Mouse (Mus musculus): ENCODE measurements around the gene Hoxd3. TPM values are rescaled to one million over a fixed set of nuclear protein-coding genes. Genes with fewer than 3 reads are reported as not detected.

Gene Hoxd3
- polyA plus RNA-seq, 1 experiment from 2014 or later: not detected

DNA sequence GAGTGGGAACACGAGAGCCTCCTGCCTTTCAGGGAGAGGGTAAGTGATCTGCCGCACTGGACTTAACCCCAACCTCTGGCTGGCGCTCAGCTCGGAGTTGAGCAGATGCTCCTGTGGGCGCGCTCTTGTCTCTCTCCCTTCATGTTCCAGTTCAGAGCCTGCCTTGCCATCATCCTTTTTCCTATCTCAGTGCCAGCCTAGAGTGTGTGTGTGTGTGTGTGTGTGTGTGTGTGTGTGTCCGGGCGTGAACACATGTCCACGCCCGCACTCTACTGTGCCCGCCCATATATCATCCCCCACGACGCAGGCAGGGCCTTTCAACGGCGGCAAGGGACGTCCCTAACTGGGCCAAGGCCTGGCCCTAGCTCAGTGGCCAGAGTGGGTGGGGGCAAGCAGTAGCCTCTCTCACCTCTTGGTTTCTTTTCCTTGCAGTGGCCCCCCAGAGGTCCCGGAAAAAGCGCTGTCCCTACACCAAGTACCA is 28.2 kb upstream of the Hoxd3 start:
- Histone ChIP-seq H3K4me1 (ENCODE audit: control insufficient read depth, insufficient read depth, low read length) (0 out of 2 replicates have a peak, but pooled peaks cover 4% of the 10 kb centered on the region), H3K4me3 (replicated peaks; ENCODE audit: low read depth, low read length) (no peak overlapping the region), H3K36me3 (ENCODE audit: control insufficient read depth, insufficient read depth, low read length) (no peaks in the 10 kb centered on the region), H3K9ac (replicated peaks; ENCODE audit: low read length) (no peak overlapping the region), H3K27ac (replicated peaks; ENCODE audit: low read depth, low read length) (no peak overlapping the region), H3K4me2 (ENCODE audit: low read length) (no peak overlapping the region), H3K27me3 (ENCODE audit: control insufficient read depth, insufficient read depth, low read length) (peaks cover 98% of the 10 kb centered on the region), H3K9me3 (ENCODE audit: control insufficient read depth, low read length) (no peaks in the 10 kb centered on the region)
- WGBS: 1% methylated on average over 18 of the region's 18 CpGs
- ATAC-seq (ENCODE audit: low FRiP score, low TSS enrichment) (no peak), DNase-seq (no peak)

DNA sequence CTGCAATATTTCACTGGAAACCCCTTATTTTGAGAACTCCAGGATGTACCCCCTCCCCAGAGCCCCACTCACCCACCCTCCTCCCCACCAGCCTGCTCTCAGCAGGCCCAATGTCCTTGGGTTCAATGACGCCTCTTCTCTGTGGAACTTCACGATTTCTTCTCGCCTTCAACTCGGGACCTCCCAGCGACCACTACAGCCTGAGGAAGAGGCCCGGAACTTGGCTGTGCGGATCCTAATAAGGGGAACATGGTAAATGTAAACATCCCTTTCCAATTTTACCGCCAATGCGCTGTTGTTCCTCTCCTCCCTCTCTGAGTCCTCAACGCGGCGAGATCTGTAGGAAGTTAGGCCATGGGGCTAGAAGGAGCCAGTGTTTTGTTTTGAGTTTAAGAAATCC is 27.6 kb upstream of the Hoxd3 start:
- Histone ChIP-seq H3K36me3 (ENCODE audit: control insufficient read depth, insufficient read depth, low read length) (no peaks in the 10 kb centered on the region), H3K4me3 (replicated peaks; ENCODE audit: low read depth, low read length) (no peak overlapping the region), H3K27me3 (ENCODE audit: control insufficient read depth, insufficient read depth, low read length) (peaks cover 98% of the 10 kb centered on the region), H3K4me1 (ENCODE audit: control insufficient read depth, insufficient read depth, low read length) (0 out of 2 replicates have a peak, but pooled peaks cover 4% of the 10 kb centered on the region), H3K9ac (replicated peaks; ENCODE audit: low read length) (no peak overlapping the region), H3K4me2 (ENCODE audit: low read length) (no peak overlapping the region), H3K9me3 (ENCODE audit: control insufficient read depth, low read length) (no peaks in the 10 kb centered on the region), H3K27ac (replicated peaks; ENCODE audit: low read depth, low read length) (no peak overlapping the region)
- WGBS: under 1% methylated on average over 12 of the region's 12 CpGs
- ATAC-seq (ENCODE audit: low FRiP score, low TSS enrichment): no peak
- no peak for DNase-seq

DNA sequence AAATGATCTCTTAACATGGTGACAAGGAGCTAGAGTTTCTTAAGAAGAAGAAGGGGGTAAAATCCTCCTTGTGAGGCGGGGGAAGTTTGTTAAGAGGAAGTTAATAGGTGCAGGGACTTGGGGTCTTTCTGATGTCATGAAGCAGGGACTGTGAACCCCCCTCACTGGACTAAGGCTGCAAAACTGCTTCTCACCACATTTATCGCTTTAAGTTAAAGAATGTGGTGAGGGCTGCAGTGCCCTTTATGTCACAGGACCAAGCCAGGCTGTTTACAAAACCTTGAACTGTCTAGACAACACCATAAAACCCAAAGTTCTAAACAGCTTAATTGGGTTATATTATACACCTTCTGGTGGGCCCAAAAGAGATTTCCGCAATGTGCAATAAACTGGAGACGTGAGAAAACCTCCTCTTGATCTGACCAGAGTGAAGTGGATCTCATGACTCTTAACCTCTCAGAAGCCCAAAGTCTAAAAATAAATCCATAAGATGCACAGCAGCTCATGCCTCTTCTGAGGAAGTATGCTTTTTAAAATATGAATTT is 26.6 kb upstream of the Hoxd3 start:
- Histone ChIP-seq H3K9ac (replicated peaks; ENCODE audit: low read length) (no peak overlapping the region), H3K27me3 (ENCODE audit: control insufficient read depth, insufficient read depth, low read length) (peaks cover 98% of the 10 kb centered on the region), H3K36me3 (ENCODE audit: control insufficient read depth, insufficient read depth, low read length) (no peaks in the 10 kb centered on the region), H3K27ac (replicated peaks; ENCODE audit: low read depth, low read length) (no peak overlapping the region), H3K4me1 (ENCODE audit: control insufficient read depth, insufficient read depth, low read length) (0 out of 2 replicates have a peak, but pooled peaks cover 4% of the 10 kb centered on the region), H3K4me3 (replicated peaks; ENCODE audit: low read depth, low read length) (no peak overlapping the region), H3K9me3 (ENCODE audit: control insufficient read depth, low read length) (no peaks in the 10 kb centered on the region), H3K4me2 (ENCODE audit: low read length) (no peak overlapping the region)
- ATAC-seq (ENCODE audit: low FRiP score, low TSS enrichment) (no peak), DNase-seq (no peak)
- 15% methylated on average over 4 of the region's 4 CpGs for WGBS

DNA sequence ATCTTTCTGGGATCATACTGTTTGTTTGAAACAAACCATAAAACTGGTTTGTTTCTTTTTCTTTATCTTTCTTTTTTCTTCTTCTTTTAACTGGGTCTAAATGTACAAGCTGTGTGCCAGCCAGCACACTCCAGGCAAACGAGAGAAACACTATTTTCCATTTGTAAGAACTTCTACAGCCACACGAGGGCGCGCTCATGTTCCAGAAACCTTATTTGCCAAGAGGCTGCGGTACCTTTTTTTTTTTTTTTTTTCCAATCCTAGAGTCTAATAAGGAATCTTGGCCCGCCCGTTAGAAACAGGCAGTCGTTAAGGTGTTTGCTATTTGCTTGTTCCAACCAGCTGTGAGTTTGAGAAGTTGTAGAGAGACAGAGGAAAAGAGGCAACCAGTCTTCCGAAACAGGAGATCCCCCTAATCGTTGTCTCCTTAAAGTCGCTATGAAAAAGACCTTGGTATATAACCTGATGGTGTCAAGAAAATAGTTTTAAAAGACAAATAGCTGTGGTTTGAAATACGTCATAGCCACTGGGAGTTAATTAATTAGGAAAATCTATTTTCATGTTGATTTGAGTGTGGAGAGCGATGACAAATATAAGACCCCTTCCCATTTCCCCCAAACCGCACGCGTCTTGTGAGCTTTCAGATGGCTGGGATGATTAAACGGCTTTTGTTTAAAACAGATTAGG is 25.3 kb upstream of the Hoxd3 start:
- H3K9me3 ChIP-seq (ENCODE audit: control insufficient read depth, low read length): no peaks in the 10 kb centered on the region; the same call in 1 of the 2 replicates
- DNase-seq (peak; percentile 88), ATAC-seq (ENCODE audit: low FRiP score, low TSS enrichment) (no peak)
- peaks cover 95% of the 10 kb centered on the region for H3K27me3 ChIP-seq (ENCODE audit: control insufficient read depth, insufficient read depth, low read length)
- no peaks in the 10 kb centered on the region for H3K36me3 ChIP-seq (ENCODE audit: control insufficient read depth, insufficient read depth, low read length)
- H3K4me2 ChIP-seq (ENCODE audit: low read length): no peak overlapping the region
- 5% methylated on average over 17 of the region's 17 CpGs for WGBS
- no peak overlapping the region for H3K9ac ChIP-seq (replicated peaks; ENCODE audit: low read length)
- no peak overlapping the region for H3K4me3 ChIP-seq (replicated peaks; ENCODE audit: low read depth, low read length)
- 0 out of 2 replicates have a peak, but pooled peaks cover 4% of the 10 kb centered on the region for H3K4me1 ChIP-seq (ENCODE audit: control insufficient read depth, insufficient read depth, low read length)
- no peak overlapping the region for H3K27ac ChIP-seq (replicated peaks; ENCODE audit: low read depth, low read length)

DNA sequence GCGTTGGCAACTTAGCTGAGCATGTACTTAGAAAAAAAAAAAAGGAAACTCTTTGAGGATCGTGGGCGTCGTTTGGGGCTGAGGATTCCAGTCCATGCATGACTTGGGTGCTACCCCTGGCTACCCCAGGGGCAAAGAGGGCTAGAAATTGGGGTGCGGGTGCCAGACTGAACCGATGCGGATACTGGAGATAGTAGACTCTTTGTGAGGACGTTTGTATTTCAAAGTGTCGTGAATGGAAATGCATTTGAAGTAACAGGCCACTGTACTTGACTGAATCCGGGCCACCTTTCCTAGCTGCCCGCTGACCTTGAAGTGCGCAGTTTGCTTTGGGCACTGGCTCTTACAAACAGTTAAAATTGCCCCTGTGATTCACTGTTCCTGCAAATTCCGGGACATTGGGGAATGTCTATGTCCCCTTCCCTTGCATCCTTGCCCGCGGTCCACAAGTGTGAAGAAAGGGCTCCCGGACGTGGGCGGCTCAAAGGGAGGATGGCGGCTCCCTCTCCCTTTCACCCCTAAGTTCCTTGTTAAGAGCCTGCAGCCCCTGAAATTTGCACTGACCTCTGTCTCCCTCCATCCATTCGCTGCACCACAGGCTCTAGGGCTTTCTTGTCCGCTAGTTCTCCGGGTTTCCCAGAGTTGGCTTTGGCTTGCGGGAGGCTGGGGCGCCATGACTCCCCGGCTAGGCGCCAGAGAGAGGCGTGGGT is 24.6 kb upstream of the Hoxd3 start:
- H3K4me3 ChIP-seq (replicated peaks; ENCODE audit: low read depth, low read length): no peak overlapping the region
- no peak overlapping the region for H3K9ac ChIP-seq (replicated peaks; ENCODE audit: low read length)
- no peak overlapping the region for H3K27ac ChIP-seq (replicated peaks; ENCODE audit: low read depth, low read length)
- WGBS: under 1% methylated on average over 27 of the region's 27 CpGs
- H3K9me3 ChIP-seq (ENCODE audit: control insufficient read depth, low read length): no peaks in the 10 kb centered on the region; the same call in 1 of the 2 replicates
- no peaks in the 10 kb centered on the region for H3K36me3 ChIP-seq (ENCODE audit: control insufficient read depth, insufficient read depth, low read length)
- H3K4me1 ChIP-seq (ENCODE audit: control insufficient read depth, insufficient read depth, low read length): 0 out of 2 replicates have a peak, but pooled peaks cover 4% of the 10 kb centered on the region
- no peak for ATAC-seq (ENCODE audit: low FRiP score, low TSS enrichment)
- H3K27me3 ChIP-seq (ENCODE audit: control insufficient read depth, insufficient read depth, low read length): peaks cover 95% of the 10 kb centered on the region
- DNase-seq: no peak
- H3K4me2 ChIP-seq (ENCODE audit: low read length): no peak overlapping the region

DNA sequence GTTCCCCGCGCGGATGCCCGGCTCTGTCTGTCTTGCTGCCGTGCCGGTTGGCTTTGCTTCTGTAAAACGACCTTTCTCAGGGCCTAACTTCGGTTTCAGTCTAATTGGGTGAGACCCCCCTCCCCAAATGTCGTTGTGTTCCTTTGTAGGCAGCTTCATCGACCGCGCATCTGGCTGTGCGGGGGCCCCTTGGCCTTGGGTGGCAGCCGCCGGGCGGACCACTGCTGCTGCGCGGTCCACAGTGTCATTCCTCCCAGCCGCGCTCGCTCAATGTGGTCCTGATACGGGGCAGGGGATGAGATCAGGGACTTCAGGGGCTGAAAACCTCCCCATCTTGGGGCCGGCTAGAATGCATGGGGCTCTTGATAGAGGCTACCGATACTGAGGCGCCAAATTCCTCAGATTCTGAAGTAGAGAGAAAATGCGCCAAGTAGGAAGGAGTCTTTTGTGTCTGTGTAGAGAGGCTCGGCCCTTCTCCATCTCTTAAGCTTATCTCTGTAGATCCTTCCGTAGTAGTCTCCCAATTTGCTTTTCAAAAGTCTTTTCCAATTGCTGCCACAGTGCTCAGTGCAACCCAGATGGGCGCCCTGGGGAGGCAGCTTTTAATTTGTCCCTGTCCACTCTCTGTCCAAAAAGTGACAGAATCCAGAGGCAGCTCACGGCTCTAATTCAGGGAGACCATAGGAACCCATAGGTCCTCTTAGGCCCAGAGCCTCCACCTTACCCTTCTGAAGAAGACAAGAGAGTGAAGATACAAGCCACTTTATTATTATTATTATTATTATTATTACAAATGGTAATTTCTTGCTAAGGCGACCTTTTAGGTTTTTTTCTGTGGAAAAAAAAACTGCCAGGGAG is 23.8 kb upstream of the Hoxd3 start:
- WGBS: 1% methylated on average over 31 of the region's 31 CpGs
- DNase-seq (no peak), ATAC-seq (ENCODE audit: low FRiP score, low TSS enrichment) (no peak)
- no peak overlapping the region for H3K4me2 ChIP-seq (ENCODE audit: low read length)
- H3K4me1 ChIP-seq (ENCODE audit: control insufficient read depth, insufficient read depth, low read length): no peaks in the 10 kb centered on the region
- no peak overlapping the region for H3K9ac ChIP-seq (replicated peaks; ENCODE audit: low read length)
- no peak overlapping the region for H3K27ac ChIP-seq (replicated peaks; ENCODE audit: low read depth, low read length)
- H3K9me3 ChIP-seq (ENCODE audit: control insufficient read depth, low read length): no peaks in the 10 kb centered on the region; the same call in 1 of the 2 replicates
- H3K27me3 ChIP-seq (ENCODE audit: control insufficient read depth, insufficient read depth, low read length): peaks cover 95% of the 10 kb centered on the region
- H3K36me3 ChIP-seq (ENCODE audit: control insufficient read depth, insufficient read depth, low read length): no peaks in the 10 kb centered on the region
- H3K4me3 ChIP-seq (replicated peaks; ENCODE audit: low read depth, low read length): no peak overlapping the region

DNA sequence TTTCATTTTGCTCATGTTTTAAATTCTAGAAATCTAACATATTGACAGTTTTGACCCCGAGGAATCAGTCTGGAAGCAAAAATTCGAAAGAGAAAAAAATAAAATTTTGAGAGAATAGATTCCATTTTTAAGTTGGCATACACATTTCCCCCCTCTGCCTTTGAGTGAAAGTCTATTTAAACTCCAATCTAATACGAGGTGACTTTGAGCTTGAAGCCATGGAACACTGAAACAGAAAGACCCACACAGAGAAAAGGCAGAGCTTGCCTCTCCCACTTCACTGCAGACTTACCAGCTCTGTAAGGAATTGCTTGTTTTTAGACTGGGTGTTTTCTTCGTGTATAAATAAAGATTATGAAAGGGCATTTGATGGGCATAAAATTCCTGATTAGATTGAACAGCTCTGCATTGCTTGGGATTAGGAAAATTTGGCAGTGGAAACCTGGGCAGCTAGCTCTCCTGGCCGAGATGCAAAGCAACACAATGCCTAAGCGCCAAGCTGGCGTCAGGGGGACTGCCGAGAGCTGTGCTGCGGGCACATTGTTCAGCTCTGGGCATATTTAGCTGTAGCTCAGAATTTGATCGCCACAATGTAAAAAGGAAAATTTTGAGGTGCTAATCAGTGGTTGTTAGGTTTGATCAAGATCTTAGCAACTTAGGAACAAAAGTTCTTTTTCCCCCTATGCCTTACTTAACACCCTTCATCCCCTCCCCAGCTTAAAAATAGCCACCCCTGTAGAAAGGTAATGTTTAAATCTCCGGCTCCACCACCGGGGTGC is 22.7 kb upstream of the Hoxd3 start:
- DNase-seq (no peak), ATAC-seq (ENCODE audit: low FRiP score, low TSS enrichment) (no peak)
- H3K36me3 ChIP-seq (ENCODE audit: control insufficient read depth, insufficient read depth, low read length): no peaks in the 10 kb centered on the region
- no peaks in the 10 kb centered on the region; the same call in 1 of the 2 replicates for H3K9me3 ChIP-seq (ENCODE audit: control insufficient read depth, low read length)
- no peak overlapping the region for H3K9ac ChIP-seq (replicated peaks; ENCODE audit: low read length)
- no peak overlapping the region for H3K4me2 ChIP-seq (ENCODE audit: low read length)
- no peak overlapping the region for H3K4me3 ChIP-seq (replicated peaks; ENCODE audit: low read depth, low read length)
- WGBS: 3% methylated on average over 12 of the region's 12 CpGs
- H3K4me1 ChIP-seq (ENCODE audit: control insufficient read depth, insufficient read depth, low read length): no peaks in the 10 kb centered on the region
- peaks cover 95% of the 10 kb centered on the region for H3K27me3 ChIP-seq (ENCODE audit: control insufficient read depth, insufficient read depth, low read length)
- no peak overlapping the region for H3K27ac ChIP-seq (replicated peaks; ENCODE audit: low read depth, low read length)

Data from midbrain, embryonic 14.5 days (tissue).